Mouse (Mus musculus) retina, postnatal 7 days (tissue): Measurements from ENCODE around the gene Atp8a1.

Experiments
- DNase-seq: peaks from one replicate; pipeline ENCODE4 v3.0.0-alpha.2; 2012; ENCODE audit warnings: low read depth, low spot score

Atp8a1 gene

DNA sequence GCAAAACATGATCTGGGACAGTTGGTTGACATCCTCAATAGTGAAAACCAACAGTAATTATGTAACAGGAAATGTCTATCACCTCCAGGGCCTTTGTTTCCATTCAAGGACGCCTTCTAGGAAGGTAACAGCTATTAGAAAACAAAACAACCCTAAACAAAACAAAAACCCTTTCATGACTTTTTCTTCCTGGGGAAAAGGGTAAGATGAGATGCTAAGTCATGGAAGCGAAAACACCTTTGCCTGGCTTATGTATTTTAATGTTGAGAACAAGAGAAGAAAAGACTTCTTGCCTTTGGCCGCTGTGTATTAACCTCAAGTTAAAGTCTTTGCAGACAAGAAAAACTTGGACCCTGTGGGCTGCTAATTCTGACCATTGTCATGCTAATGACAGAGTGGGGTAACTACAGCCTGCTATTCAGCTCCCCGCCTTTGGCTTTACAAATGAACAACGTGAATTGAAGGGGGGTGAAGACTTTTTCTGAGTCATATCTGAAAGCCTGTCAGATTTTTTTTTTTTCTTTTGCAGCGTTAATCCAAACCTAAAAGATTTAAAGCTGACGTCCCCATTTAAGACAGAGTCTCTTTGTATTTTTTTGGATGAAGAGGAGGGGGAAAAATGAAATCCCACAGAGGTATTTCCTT, 214.0 kb downstream of the Atp8a1 start:
- DNase-seq = no peak

DNA sequence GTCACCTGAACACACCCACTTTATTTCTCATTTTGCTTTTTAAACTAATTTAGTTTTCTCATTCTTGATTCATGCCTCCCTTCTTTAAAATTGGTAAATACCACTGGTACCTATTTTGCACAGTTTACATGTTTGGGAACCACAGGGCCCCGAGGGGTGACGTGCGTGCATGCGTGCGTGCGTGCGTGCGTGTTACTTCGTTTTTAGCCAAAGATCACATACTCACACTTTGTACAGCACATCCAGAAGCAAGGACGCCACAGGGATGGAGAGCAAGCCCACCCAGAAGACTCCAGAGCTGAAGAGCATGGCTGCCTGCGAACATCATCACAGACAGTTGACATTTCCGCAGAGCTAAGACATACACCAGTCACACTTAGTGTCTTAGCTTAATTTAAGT, 216.0 kb downstream of the Atp8a1 start:
- no peak for DNase-seq

DNA sequence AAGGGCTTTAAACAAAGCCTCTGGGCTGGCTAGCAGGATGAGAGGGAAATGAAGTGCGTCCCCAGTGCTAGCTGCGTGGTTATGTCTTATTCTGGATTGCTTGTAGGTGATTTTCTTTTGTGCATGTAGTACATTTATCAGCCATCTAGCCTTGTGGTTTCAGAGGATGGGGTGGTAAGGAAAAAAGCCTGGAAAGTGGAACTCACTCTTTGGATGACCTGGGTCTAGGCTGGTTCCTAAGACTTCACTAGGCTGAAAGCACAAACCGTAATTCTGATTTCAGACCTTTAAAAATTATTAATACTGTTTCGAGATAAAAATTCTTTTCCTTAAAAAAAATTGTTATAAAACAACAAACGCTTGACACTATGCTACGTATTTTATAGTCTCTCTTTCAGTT, 217.4 kb downstream of the Atp8a1 start:
- DNase-seq = no peak

DNA sequence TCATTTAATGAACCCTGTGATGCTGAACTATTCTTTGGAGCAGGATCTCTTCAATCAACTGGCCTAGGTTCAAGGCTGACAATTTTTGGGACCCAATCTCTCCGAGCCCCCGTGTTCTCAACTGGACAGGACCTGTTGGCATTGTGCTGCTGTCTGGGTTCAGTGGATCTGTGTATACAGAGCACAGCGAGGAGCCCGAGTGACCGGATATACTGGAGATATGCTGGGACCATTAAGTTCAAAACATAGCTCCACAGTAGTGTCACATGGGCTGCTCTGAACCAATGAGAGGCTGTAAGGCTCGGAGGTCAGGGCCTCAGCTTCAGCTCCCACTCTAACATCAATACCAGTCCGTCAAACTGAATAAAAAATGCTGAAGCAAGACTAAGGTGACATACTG, 217.8 kb downstream of the Atp8a1 start:
- no peak for DNase-seq

DNA sequence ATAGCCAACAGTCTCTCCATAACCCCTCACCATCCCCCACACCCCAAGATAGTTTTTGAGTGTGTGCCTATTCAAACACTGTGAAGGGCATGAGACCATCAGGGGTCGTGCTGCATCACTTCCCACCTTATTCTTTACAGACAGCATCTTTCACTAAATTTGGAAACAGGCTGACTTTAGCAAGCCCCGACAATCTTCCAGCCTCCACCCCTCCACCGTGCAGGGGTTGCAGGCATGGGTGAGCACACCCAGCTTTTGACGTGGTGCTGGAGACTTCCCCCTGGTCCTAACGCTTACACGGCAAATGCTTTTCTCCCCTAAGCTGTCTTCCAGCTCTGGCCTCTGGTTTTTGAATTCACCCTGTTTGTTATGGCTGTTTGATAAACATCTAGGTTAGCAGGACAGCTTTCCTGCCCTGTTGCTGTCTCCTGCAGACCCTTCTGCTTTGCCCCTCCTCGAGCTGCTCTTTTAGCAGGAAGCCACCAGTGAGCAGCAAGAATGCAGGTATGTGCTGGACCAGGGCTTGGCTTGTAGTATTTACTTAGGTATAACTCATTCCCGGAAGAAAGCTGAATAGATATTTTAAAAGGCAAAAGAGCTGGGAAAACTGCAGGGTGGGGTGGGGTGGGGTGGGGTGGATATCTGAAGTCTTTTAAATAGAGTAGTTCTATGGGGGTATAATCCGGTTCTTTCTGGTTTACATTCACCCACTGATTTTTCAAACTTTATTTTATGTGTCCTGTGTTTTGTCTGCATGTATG, 218.9 kb downstream of the Atp8a1 start:
- no peak for DNase-seq

DNA sequence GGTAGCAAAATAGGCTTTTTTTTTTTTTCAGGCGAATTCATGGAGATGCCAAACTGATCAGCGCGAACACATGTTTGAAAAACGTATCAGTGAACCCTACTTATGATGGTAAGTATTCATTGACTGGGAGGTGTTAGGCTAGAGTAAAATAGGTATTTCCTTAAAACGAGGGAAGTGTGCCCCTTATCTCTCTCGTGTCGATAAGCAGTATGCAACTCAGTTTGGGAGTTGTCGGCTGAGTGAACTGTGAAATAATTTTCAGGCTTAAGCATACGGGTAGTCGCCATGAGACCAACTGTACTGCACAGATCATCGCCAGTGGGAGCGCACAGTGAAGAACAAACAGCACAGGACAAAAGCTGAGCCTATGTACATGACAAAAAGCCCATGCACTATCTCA, 226.0 kb downstream of the Atp8a1 start:
- no peak for DNase-seq

DNA sequence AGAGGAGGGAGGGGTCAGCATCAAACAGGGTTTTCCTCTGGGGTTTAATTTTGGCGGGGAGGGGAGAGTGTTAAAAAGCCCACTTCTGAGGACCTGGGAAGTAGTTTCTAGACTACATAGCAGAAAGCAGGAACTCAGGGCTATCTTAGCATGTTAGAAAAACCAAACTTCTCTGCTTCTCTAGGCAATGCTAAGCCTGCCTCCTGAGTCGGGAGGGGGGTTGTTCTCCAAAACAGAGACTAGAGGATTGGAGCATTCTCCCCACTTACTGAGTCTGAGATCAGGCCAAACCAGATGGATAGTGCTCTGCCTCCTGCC, 237.8 kb downstream of the Atp8a1 start:
- no peak for DNase-seq

DNA sequence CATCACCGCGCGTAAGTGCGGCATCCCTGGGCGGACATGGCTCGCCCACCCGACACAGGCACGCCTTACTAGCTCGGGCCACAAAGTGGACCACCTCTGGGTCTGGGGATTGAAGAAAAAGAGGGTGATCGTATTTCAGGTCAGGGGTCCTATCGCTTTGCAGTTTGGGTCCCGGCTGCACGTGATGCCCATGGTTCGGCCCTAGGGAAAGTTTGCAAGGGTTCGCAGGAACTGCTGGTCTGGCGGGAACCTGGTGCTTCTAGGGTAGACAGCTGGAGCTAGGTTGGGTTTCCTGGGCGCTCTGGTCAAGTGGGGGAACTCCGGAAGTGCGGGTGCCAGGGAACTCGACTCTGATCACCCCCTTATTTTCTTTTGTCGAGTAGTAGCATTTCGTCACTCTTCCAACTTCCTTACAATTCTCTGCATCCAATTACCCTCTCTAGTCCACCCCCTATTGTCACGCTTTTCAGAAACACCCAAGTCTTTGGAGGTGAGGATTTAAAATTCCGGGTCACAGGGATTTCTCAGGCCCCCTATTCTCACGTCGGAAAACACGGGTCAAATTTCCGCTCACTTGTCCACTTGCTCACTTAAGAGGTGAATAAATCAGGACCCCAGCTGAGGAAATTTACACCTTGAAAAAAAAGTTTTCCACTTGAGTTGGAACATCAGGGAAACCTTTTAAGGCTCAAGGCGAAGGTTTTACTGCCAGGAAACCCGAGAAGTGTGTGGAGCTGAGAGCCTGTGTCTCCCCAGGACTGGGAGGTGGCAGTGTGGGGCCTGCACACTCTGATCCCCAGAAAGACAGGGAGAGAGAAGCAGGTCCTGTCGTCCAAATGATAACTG, 238.3 kb downstream of the Atp8a1 start:
- no peak for DNase-seq

DNA sequence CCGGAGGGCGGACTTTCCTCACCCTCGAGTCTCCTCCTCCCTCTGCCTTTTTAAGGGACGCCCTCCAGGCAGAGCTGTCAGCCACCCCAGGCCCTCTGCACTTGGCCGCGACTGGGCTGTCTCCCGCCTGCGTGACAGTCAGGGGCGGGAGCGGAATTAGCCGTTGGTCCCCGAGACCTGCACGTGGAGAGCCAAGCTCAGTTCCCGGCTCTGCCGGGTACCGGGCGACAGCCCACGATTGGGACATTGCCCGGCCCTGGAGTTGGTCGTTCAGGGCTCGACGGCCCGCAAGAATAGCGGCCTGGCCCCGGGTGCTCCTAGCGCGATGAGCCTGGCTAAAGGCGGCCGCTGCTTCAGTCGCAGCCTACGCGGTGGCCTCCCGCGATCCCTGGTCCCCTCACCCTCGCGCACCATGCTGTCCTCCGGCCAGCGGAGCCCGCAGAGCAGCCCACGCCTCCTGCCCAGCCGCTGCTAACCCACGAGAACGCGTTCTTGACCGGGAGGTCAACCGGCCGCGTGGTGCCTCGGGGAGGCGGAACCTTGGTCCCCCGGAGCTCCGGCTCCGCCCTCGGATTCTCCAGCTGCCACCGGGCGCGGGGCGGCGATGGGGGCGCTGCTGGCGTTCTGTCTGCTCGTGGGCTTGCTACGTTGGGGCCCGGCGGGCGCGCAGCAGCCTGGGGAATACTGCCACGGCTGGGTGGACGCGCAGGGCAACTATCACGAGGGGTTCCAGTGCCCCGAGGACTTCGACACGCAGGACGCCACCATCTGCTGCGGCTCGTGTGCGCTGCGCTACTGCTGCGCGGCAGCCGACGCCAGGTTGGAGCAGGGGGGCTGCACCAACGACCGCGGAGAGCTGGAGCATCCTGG, 239.2 kb downstream of the Atp8a1 start, which contains the start of gene Shisa3:
Gene Shisa3, plus strand, starts transcription at position 79 of the 870 bp plus-strand sequence.
- peak; percentile 30 for DNase-seq

DNA sequence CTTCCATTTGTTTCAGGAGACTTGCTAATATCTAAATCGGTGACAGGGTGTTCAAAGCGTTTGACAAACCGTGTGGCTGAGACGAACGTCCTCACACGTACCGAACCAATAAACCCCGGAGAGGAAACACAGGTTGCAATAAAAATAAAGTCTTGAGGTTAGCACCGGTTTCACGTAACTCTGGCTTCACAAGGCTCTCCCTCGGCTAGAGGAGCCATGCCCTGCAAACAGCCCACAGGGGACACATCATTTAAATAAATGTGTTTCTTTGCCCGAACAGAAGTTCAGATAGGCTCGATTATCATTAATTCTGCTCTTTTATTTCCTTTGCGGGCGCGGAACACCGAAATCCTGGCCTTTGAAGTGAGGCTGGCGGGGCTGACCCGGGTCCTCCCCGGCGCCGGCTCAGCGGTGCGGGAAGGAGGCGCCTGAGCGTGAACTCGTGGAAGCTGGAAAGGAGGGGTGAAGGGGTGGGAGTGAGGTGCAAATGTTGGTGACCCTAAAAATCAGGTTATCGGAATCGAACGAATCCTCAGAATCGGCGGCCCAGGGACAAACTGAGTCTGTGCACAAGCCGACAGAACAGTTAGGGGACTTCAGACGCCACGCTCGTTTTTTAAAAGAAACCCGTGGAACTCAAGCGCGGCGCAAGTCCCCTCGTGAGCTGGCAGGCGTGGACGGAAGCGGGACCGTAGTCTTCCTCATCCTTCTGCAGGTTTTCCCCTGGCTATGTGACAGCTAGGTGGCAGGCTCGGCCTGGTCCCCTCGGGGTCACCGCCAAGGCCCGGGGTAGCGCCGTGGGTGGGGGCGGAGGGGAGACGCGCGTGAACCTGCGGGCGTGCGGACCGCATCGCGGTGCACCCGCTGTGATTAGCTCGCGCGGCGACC, 240.1 kb downstream of the Atp8a1 start:
- DNase-seq = no peak

DNA sequence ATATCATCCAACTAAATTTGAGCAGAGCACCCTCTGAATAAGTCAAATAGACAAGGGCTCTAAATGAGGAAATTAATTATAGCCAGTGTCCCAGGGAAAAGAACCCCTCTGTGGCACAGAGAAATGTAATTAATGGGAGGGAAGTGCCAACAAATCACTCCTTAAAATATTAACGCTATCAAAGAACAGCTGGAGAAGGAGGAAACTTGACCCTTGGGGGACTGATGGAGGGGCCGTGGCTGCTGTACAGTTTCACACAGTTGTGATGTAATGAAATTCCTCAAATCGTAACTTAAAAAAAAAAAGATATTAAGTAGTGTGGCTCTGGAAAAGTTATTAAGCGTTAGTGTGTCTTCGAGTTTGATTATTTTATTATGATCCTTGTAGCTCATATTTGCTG, 241.3 kb downstream of the Atp8a1 start:
- DNase-seq = no peak

DNA sequence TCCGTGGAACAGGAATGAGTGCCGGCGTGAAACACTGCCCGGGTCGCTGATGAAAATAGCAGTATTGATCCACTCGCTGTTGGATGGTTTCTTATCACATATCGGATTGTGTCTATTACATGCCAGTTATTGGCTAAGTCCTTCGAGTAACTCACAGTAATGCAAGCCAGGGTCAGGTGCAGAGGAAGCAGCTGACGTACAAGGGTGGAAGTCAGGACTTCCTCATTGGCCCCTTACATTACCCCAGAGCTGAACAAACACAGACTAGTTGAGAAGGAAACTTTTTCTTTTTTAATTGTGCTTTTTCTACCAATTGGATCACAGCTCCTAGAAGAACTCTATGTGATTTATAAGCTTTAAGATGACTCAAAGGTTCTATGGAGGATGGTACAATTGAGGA, 247.3 kb downstream of the Atp8a1 start:
- no peak for DNase-seq

DNA sequence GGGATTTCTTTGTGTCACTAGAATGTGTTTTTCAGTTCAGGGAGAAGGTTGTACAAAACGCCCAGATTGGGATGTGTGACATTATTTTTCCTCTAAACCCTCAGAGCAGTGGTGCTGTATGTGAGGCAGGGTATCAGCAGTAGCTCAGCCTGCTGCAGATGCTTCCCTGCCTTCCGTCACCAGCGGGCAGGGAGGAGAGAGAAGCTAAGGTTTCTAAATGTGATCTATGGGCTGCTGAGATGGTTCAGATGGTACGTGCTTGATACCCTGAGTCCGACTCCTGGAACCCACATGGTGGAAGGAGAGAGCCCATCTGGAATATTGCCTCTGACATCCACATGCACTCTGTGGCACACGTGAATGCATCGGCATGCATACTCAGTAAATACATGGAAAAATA, 251.6 kb downstream of the Atp8a1 start:
- no peak for DNase-seq

DNA sequence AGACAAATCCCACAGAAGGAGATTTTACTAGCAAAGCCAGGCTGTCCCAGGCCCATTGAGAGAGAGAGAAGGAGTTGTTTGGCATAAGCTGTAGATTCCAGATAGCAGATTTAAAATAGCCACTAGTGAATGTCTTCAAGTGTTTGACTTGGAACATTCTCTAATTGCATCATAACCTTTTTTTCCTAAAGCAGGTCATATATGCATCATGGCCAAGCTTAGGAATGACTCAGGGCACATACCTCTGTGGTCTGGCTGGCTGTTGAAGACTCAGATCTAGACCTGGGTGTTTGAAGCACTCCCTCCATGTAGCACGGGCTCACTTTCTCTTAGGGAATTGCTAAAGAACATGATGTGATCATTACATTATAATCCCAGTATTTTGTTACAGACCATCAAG, 252.2 kb downstream of the Atp8a1 start:
- no peak for DNase-seq

DNA sequence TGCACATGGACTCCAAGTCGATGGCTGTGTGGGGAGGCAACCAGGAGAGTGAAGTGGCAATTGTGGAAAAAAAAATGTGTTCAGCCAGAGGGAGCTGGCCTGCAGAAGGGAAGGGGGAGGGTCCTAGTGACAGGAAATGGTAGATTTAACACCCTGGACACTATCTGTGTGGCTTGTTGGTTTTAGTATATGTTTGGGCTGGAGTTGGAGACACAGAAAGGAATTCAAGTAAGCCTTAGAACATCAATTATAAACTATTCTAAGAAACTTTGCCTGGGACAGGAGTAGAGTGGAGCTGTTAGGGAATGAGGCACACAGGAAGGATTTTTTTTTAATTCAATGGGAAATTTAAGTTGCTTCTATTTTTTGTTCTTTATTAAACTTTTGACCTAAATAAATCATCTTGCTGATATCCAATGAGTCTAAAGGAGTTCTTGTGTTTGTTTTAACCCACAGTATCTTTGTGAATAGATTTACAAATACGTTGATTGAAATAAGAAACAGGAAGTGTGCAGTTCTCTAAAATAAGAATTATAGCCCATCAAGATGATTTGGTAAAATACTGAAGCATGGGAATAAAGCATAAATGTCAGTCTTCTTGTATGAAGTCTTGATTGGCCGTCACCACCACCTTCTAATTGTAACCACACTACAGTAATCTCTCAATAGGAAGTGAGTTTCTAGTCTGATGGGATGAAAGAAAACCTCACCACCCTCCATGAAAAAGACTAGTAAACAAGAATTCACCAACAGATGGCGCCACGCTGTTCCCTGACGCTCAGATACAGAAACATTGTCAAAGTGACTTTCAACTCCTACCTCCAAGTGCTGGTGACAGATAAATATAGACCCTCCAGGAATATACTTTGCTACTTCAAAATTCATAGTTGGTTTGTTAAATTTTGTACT, 267.3 kb downstream of the Atp8a1 start:
- DNase-seq = no peak

DNA sequence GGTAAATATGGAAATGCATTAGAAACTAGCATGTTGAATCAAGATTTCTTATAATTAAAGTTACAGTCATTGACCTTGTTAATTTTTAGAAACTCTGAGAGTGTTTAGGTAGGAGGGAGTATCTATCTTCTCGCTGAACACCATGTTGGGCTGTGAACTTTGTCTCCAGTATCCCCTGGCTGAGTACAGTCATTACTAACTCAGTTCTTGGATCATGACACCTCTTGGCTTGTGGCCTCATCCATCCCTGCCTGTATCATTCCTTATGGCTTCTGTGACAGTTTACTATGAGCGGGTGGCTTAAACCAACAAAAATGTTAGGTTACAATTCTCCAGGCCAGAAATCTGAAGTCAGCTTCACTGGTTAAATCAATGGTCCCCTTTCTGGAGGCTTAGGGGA, 271.5 kb downstream of the Atp8a1 start:
- no peak for DNase-seq

DNA sequence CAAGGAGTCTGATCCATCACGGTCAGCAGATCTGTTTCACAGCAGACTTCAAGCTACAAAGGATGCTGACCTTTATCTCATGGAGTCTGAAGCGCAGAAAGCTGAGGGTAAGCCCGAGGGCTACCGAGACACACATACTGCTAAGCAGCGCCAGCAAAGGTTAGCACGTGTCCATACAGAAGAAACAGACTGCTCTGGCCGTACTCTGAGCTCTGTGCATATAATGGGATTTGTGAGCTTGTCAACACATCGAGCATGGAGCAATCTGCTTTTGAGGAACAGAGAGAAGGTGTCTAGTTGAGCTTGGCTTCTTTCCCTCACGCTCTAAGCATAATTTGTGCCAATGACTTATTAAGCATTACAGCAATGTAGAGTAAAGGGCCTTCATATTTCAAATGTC, 273.2 kb downstream of the Atp8a1 start:
- no peak for DNase-seq

DNA sequence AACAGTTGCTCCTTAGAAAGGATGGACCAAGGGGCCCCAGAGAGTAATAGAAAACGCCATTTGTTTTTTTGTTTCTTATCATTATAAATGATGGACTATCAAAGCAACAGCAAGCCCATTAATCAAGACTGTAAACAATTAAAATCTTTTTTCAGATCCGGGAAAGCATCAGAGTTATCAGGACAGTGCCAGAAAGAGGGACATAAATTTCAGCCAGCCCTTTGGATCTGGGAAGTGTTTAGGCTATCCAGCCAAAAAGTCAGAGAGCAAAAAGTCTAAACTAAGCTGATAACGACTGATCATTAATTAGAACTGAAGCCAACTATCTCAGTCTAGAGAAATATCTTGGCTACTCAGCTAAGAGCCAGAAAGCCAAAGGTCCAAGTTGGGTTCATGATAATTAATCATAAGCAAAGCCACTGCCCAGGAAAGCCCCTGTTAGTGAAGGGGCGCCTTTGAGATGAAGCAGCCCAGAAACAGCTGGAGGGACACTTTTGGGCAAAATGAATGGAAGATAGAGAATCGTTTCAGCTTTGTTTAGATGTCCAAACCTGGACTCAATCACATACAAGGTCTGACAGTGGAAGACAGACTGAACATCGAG, 274.6 kb downstream of the Atp8a1 start:
- no peak for DNase-seq
